Mouse (Mus musculus): ENCODE measurements around the gene Polr1a. TPM values are rescaled to one million over a fixed set of nuclear protein-coding genes. Genes with fewer than 3 reads are reported as not detected.
"Not testable (repeated sequence)": the region's sequence is repeated elsewhere in the genome, so short reads cannot be mapped to it uniquely, and the experiment has no call there.

The Polr1a gene
- polyA plus RNA-seq, 1 experiment from 2014 or later: 16.3 TPM

- H3K9ac ChIP-seq (replicated peaks; ENCODE audit: low read depth, low read length): no peak overlapping the region
- H3K4me1 ChIP-seq (ENCODE audit: control insufficient read depth, insufficient read depth, low read length): peaks cover 3% of the 10 kb centered on the region; the same call in 1 of the 2 replicates
- 82% methylated on average over 6 of the region's 6 CpGs for WGBS
- no peaks in the 10 kb centered on the region for H3K9me3 ChIP-seq (ENCODE audit: control insufficient read depth, low read length)
- peak overlapping the region; percentile 58 for H3K4me2 ChIP-seq (ENCODE audit: low read depth, low read length)
- no peak overlapping the region for H3K27ac ChIP-seq (ENCODE audit: low read depth, low read length)
- H3K27me3 ChIP-seq (ENCODE audit: control insufficient read depth, insufficient read depth, low read length): no peaks in the 10 kb centered on the region
- H3K4me3 ChIP-seq (ENCODE audit: low read depth, low read length): peak overlapping the region; percentile 71; the same call in 1 of the 2 replicates
- peaks cover 13% of the 10 kb centered on the region for H3K36me3 ChIP-seq (ENCODE audit: control insufficient read depth, insufficient read depth, low read length)
- ATAC-seq (ENCODE audit: low read depth): no peak
Observed at GRCm38 (mm10) chr6:71909840-71910239, 987 bp downstream of the Polr1a start.

GRCm38 (mm10) chr6:71911686-71912450 is 3.0 kb downstream of the Polr1a start:
- Histone ChIP-seq H3K4me1 (ENCODE audit: control insufficient read depth, insufficient read depth, low read length) (peaks cover 3% of the 10 kb centered on the region; the same call in 1 of the 2 replicates), H3K9ac (replicated peaks; ENCODE audit: low read depth, low read length) (no peak overlapping the region), H3K9me3 (ENCODE audit: control insufficient read depth, low read length) (no peaks in the 10 kb centered on the region), H3K4me3 (ENCODE audit: low read depth, low read length) (no peak overlapping the region), H3K4me2 (ENCODE audit: low read depth, low read length) (no peak overlapping the region), H3K36me3 (ENCODE audit: control insufficient read depth, insufficient read depth, low read length) (peaks cover 15% of the 10 kb centered on the region; the same call in 1 of the 2 replicates), H3K27ac (ENCODE audit: low read depth, low read length) (no peak overlapping the region), H3K27me3 (ENCODE audit: control insufficient read depth, insufficient read depth, low read length) (no peaks in the 10 kb centered on the region)
- 91% methylated on average over 5 of the region's 5 CpGs for WGBS
- ATAC-seq (ENCODE audit: low read depth): no peak

- H3K9me3 ChIP-seq (ENCODE audit: control insufficient read depth, low read length): no peaks in the 10 kb centered on the region
- no peak overlapping the region for H3K27ac ChIP-seq (ENCODE audit: low read depth, low read length)
- no peak overlapping the region for H3K4me2 ChIP-seq (ENCODE audit: low read depth, low read length)
- peaks cover 54% of the 10 kb centered on the region for H3K36me3 ChIP-seq (ENCODE audit: control insufficient read depth, insufficient read depth, low read length)
- ATAC-seq (ENCODE audit: low read depth): no peak
- H3K27me3 ChIP-seq (ENCODE audit: control insufficient read depth, insufficient read depth, low read length): no peaks in the 10 kb centered on the region
- no peak overlapping the region for H3K9ac ChIP-seq (replicated peaks; ENCODE audit: low read depth, low read length)
- H3K4me3 ChIP-seq (ENCODE audit: low read depth, low read length): no peak overlapping the region
- H3K4me1 ChIP-seq (ENCODE audit: control insufficient read depth, insufficient read depth, low read length): no peaks in the 10 kb centered on the region
- 97% methylated on average over 7 of the region's 7 CpGs for WGBS
Observed at GRCm38 (mm10) chr6:71920752-71921151, 11.9 kb downstream of the Polr1a start.

- H3K4me2 ChIP-seq (ENCODE audit: low read depth, low read length); H3K27ac ChIP-seq (ENCODE audit: low read depth, low read length); H3K9ac ChIP-seq (replicated peaks; ENCODE audit: low read depth, low read length); H3K27me3 ChIP-seq (ENCODE audit: control insufficient read depth, insufficient read depth, low read length); H3K9me3 ChIP-seq (ENCODE audit: control insufficient read depth, low read length); H3K4me1 ChIP-seq (ENCODE audit: control insufficient read depth, insufficient read depth, low read length); H3K4me3 ChIP-seq (ENCODE audit: low read depth, low read length); ATAC-seq (ENCODE audit: low read depth): not testable (repeated sequence)
- 91% methylated on average over 5 of the region's 5 CpGs for WGBS
- H3K36me3 ChIP-seq (ENCODE audit: control insufficient read depth, insufficient read depth, low read length): peaks cover 34% of the 10 kb centered on the region
Observed at GRCm38 (mm10) chr6:71925233-71925632, 16.4 kb downstream of the Polr1a start.

- Histone ChIP-seq H3K9me3 (ENCODE audit: control insufficient read depth, low read length) (no peaks in the 10 kb centered on the region), H3K27me3 (ENCODE audit: control insufficient read depth, insufficient read depth, low read length) (no peaks in the 10 kb centered on the region), H3K9ac (replicated peaks; ENCODE audit: low read depth, low read length) (no peak overlapping the region), H3K4me3 (ENCODE audit: low read depth, low read length) (no peak overlapping the region), H3K27ac (ENCODE audit: low read depth, low read length) (no peak overlapping the region), H3K36me3 (ENCODE audit: control insufficient read depth, insufficient read depth, low read length) (peaks cover 33% of the 10 kb centered on the region), H3K4me2 (ENCODE audit: low read depth, low read length) (no peak overlapping the region), H3K4me1 (ENCODE audit: control insufficient read depth, insufficient read depth, low read length) (no peaks in the 10 kb centered on the region)
- peak; percentile 66; the same call in 1 of the 2 replicates for ATAC-seq (ENCODE audit: low read depth)
Observed at GRCm38 (mm10) chr6:71927911-71928310, 19.1 kb downstream of the Polr1a start.

GRCm38 (mm10) chr6:71930053-71930452 is 21.2 kb downstream of the Polr1a start:
- Histone ChIP-seq H3K9ac (replicated peaks; ENCODE audit: low read depth, low read length) (no peak overlapping the region), H3K36me3 (ENCODE audit: control insufficient read depth, insufficient read depth, low read length) (peaks cover 27% of the 10 kb centered on the region)

GRCm38 (mm10) chr6:71930830-71931437 is 22.1 kb downstream of the Polr1a start:
- Histone ChIP-seq H3K36me3 (ENCODE audit: control insufficient read depth, insufficient read depth, low read length) (peaks cover 27% of the 10 kb centered on the region), H3K27ac (ENCODE audit: low read depth, low read length) (no peak overlapping the region), H3K9ac (replicated peaks; ENCODE audit: low read depth, low read length) (no peak overlapping the region), H3K9me3 (ENCODE audit: control insufficient read depth, low read length) (no peaks in the 10 kb centered on the region), H3K4me1 (ENCODE audit: control insufficient read depth, insufficient read depth, low read length) (no peaks in the 10 kb centered on the region), H3K27me3 (ENCODE audit: control insufficient read depth, insufficient read depth, low read length) (no peaks in the 10 kb centered on the region), H3K4me3 (ENCODE audit: low read depth, low read length) (no peak overlapping the region), H3K4me2 (ENCODE audit: low read depth, low read length) (no peak overlapping the region)
- ATAC-seq (ENCODE audit: low read depth): no peak
- WGBS: 89% methylated on average over 12 of the region's 12 CpGs

More at GRCm38 (mm10) chr6:71930053-71930452, 21.2 kb downstream of the Polr1a start:
- 90% methylated on average over 10 of the region's 10 CpGs for WGBS
- Histone ChIP-seq H3K27me3 (ENCODE audit: control insufficient read depth, insufficient read depth, low read length) (no peaks in the 10 kb centered on the region), H3K4me2 (ENCODE audit: low read depth, low read length) (no peak overlapping the region), H3K27ac (ENCODE audit: low read depth, low read length) (no peak overlapping the region), H3K4me3 (ENCODE audit: low read depth, low read length) (no peak overlapping the region), H3K4me1 (ENCODE audit: control insufficient read depth, insufficient read depth, low read length) (no peaks in the 10 kb centered on the region), H3K9me3 (ENCODE audit: control insufficient read depth, low read length) (no peaks in the 10 kb centered on the region)
- no peak for ATAC-seq (ENCODE audit: low read depth)

- ATAC-seq (ENCODE audit: low read depth): no peak
- no peaks in the 10 kb centered on the region for H3K27me3 ChIP-seq (ENCODE audit: control insufficient read depth, insufficient read depth, low read length)
- no peak overlapping the region for H3K4me3 ChIP-seq (ENCODE audit: low read depth, low read length)
- peaks cover 30% of the 10 kb centered on the region for H3K36me3 ChIP-seq (ENCODE audit: control insufficient read depth, insufficient read depth, low read length)
- H3K4me1 ChIP-seq (ENCODE audit: control insufficient read depth, insufficient read depth, low read length): no peaks in the 10 kb centered on the region
- H3K27ac ChIP-seq (ENCODE audit: low read depth, low read length): no peak overlapping the region
- H3K9me3 ChIP-seq (ENCODE audit: control insufficient read depth, low read length): no peaks in the 10 kb centered on the region
- H3K9ac ChIP-seq (replicated peaks; ENCODE audit: low read depth, low read length): no peak overlapping the region
- H3K4me2 ChIP-seq (ENCODE audit: low read depth, low read length): no peak overlapping the region
- WGBS: 87% methylated on average over 5 of the region's 5 CpGs
Observed at GRCm38 (mm10) chr6:71932347-71932746, 23.5 kb downstream of the Polr1a start.

- no peaks in the 10 kb centered on the region for H3K9me3 ChIP-seq (ENCODE audit: control insufficient read depth, low read length)
- no peak for ATAC-seq (ENCODE audit: low read depth)
- H3K4me2 ChIP-seq (ENCODE audit: low read depth, low read length): no peak overlapping the region
- H3K4me1 ChIP-seq (ENCODE audit: control insufficient read depth, insufficient read depth, low read length): no peaks in the 10 kb centered on the region
- no peaks in the 10 kb centered on the region for H3K27me3 ChIP-seq (ENCODE audit: control insufficient read depth, insufficient read depth, low read length)
- H3K27ac ChIP-seq (ENCODE audit: low read depth, low read length): no peak overlapping the region
- H3K4me3 ChIP-seq (ENCODE audit: low read depth, low read length): no peak overlapping the region
- WGBS: 75% methylated on average over 2 of the region's 2 CpGs
- no peak overlapping the region for H3K9ac ChIP-seq (replicated peaks; ENCODE audit: low read depth, low read length)
- H3K36me3 ChIP-seq (ENCODE audit: control insufficient read depth, insufficient read depth, low read length): peaks cover 37% of the 10 kb centered on the region
Observed at GRCm38 (mm10) chr6:71934081-71934556, 25.3 kb downstream of the Polr1a start.

All from neural tube, embryonic 14.5 days (tissue).